Mouse (Mus musculus) embryonic facial prominence, embryonic 10.5 days (tissue): ENCODE results near the gene Hspb3. TPM values are rescaled to one million over a fixed set of nuclear protein-coding genes. Genes with fewer than 3 reads are reported as not detected.

Experiments used
- DNase-seq: peaks from one replicate; pipeline ENCODE4 v3.0.0-alpha.2; 2017; ENCODE audit warnings: low spot score
- H3K27ac ChIP-seq: fragments of 300-500 bp; sonication (generic); replicated peaks from 2 replicates; pipeline ENCODE4 v1.5.1; 2016; ENCODE audit warnings: mild to moderate bottlenecking
- H3K27me3 ChIP-seq: fragments of 300-500 bp; sonication (generic); replicated peaks from 2 replicates; pipeline ENCODE4 v1.6.1; 2016; ENCODE audit warnings: low read depth, mild to moderate bottlenecking; ENCODE audit not compliant: poor library complexity, severe bottlenecking
- H3K36me3 ChIP-seq: fragments of 300-500 bp; sonication (generic); replicated peaks from 2 replicates; pipeline ENCODE4 v1.6.1; 2016; ENCODE audit warnings: mild to moderate bottlenecking, moderate library complexity
- H3K4me1 ChIP-seq: fragments of 300-500 bp; sonication (generic); 2 replicates; pipeline ENCODE4 v1.6.1; 2016
- H3K4me3 ChIP-seq: fragments of 300-500 bp; sonication (generic); 2 replicates; pipeline ENCODE4 v1.5.1; 2016; ENCODE audit warnings: mild to moderate bottlenecking, moderate library complexity
- H3K9me3 ChIP-seq: fragments of 300-500 bp; sonication (generic); 2 replicates; pipeline ENCODE4 v1.6.1; 2016; ENCODE audit warnings: mild to moderate bottlenecking
- WGBS: fragments of 180-500 bp; shearing (Covaris S2); methylation state at CpG from one replicate; pipeline ENCODE4 v1.1.7; 2016; 5-methylcytosine and 5-hydroxymethylcytosine counted together
- polyA plus RNA-seq: library from polyadenylated mRNA; unstranded; fragments of >200 nt; fragmentation: Nextera tagmentation; extraction: Ambion mirVana; gene quantifications from 2 replicates; pipeline ENCODE4 v1.2.1, GENCODE M21; 2016

Gene Hspb3
- polyA plus RNA-seq, 1 experiment from 2014 or later = not detected

- 38% methylated on average over 12 of the region's 12 CpGs for WGBS
- Histone ChIP-seq H3K27me3 (no peaks in the 10 kb centered on the region), H3K36me3 (peaks cover 44% of the 10 kb centered on the region), H3K27ac (peak overlapping the region; percentile 51), H3K4me3 (peak overlapping the region; percentile 92), H3K4me1 (peaks cover 82% of the 10 kb centered on the region), H3K9me3 (no peaks in the 10 kb centered on the region)
- peak; percentile 55 for DNase-seq
These were observed 50.1 kb downstream of the Hspb3 start for GRCm38 (mm10) chr13:113613341-113613740.

Other genes with a start within 250 kb of the Hspb3 start
- gene Snx18, start 45.1 kb downstream of the Hspb3 start, polyA plus RNA-seq = 18.0 and 18.4 TPM in 2 replicates
- gene Arl15, start 130.8 kb upstream of the Hspb3 start, polyA plus RNA-seq = 9.8 and 11.1 TPM in 2 replicates